Mouse (Mus musculus) heart, embryonic 16.5 days (tissue): Measurements from ENCODE around the gene Tmc3. TPM values are rescaled to one million over a fixed set of nuclear protein-coding genes. Genes with fewer than 3 reads are reported as not detected.

ENCODE experiments used
- ATAC-seq: fragments of 200-750 bp; cut with Nextera tagmentation; replicated peaks from 2 replicates; pipeline ENCODE4 v1.8.0; 2017; ENCODE audit warnings: moderate number of reproducible peaks; ENCODE audit not compliant: insufficient read depth, low FRiP score; ENCODE audit errors: extremely low read depth
- H3K27ac ChIP-seq: fragments of 300-500 bp; sonication (generic); 2 replicates; pipeline ENCODE4 v1.5.1; 2014; ENCODE audit warnings: mild to moderate bottlenecking, low read length, control low read depth, moderate library complexity
- H3K27me3 ChIP-seq: fragments of 300-500 bp; sonication (generic); 2 replicates; pipeline ENCODE4 v1.6.1; 2014; ENCODE audit warnings: low read length, mixed read lengths; ENCODE audit not compliant: control insufficient read depth, insufficient read depth
- H3K36me3 ChIP-seq: fragments of 300-500 bp; sonication (generic); 2 replicates; pipeline ENCODE4 v1.6.1; 2014; ENCODE audit not compliant: control insufficient read depth, insufficient read depth
- H3K4me1 ChIP-seq: fragments of 300-500 bp; sonication (generic); 2 replicates; pipeline ENCODE4 v1.6.1; 2014; ENCODE audit warnings: low read length, mixed read lengths; ENCODE audit not compliant: control insufficient read depth, insufficient read depth
- H3K4me2 ChIP-seq: fragments of 300-500 bp; sonication (generic); 2 replicates; pipeline ENCODE4 v1.6.1; 2014; ENCODE audit warnings: low read depth, mild to moderate bottlenecking, control low read depth, low read length
- H3K4me3 ChIP-seq: fragments of 300-500 bp; sonication (generic); 2 replicates; pipeline ENCODE4 v1.5.1; 2014; ENCODE audit warnings: mild to moderate bottlenecking, control low read depth, low read length
- H3K9ac ChIP-seq: fragments of 300-500 bp; sonication (generic); 2 replicates; pipeline ENCODE4 v1.6.1; 2014; ENCODE audit warnings: low read length, control low read depth
- H3K9me3 ChIP-seq: fragments of 300-500 bp; sonication (generic); replicated peaks from 2 replicates; pipeline ENCODE4 v1.6.1; 2016; ENCODE audit warnings: low read length; ENCODE audit not compliant: control insufficient read depth
- WGBS: fragments of 180-500 bp; shearing (Covaris S2); extraction: QIAGEN DNeasy Blood & Tissue Kit; methylation state at CpG from one replicate; pipeline ENCODE4 v1.1.7; 2014; 5-methylcytosine and 5-hydroxymethylcytosine counted together
- polyA plus RNA-seq: library from polyadenylated mRNA; unstranded; fragments of >200 nt; fragmentation: Nextera tagmentation; extraction: Ambion mirVana; gene quantifications from 2 replicates; pipeline ENCODE4 v1.2.1, GENCODE M21; 2015

The Tmc3 gene
- polyA plus RNA-seq, 1 experiment from 2014 or later = 1.4 TPM

DNA sequence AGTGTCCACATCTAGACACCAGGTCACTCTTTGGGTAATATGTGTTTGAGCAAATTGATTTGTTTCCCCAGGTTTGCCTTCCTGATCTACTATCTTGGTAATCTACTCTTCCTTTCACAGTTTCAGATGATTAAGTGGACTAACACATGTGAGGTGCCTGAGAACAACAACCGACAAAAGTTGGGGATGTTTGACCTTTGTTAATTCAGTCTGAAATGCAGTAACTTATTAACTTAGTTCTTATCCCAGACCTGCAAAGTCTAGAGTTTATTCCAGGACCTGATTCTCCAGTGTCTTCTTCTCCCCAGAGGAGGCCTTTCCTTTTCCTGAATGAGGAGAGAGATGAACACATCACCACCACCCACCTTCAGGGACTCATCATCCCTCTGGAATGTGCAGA lies 27.2 kb downstream of the Tmc3 start:
- H3K4me3 ChIP-seq = no peak overlapping the region
- H3K4me2 ChIP-seq = no peak overlapping the region
- H3K36me3 ChIP-seq = no peaks in the 10 kb centered on the region
- H3K9ac ChIP-seq = no peak overlapping the region
- WGBS = 72% methylated on average over 1 of the region's 1 CpGs
- H3K27ac ChIP-seq = no peak overlapping the region
- H3K9me3 ChIP-seq = no peaks in the 10 kb centered on the region
- ATAC-seq = no peak
- H3K4me1 ChIP-seq = no peaks in the 10 kb centered on the region
- H3K27me3 ChIP-seq = no peaks in the 10 kb centered on the region

DNA sequence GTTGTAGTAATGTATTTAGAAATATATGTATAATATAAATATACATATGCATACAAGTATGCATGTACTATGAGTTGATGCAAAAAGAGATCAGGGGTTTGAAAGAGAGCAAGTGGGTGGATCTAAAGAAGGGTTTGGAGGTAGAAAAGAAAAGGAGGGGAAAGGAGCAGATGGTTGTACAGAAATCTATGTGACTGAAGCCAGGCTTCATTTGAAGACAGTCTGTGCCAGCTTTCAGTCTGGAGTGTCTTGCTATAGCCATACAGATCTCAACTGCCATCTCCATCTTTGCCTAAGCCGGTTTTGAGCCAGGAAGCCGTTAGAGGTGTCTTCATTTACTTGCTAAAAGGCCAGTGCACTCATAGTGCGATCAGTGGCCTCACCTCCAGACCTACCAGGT lies 30.5 kb downstream of the Tmc3 start:
- no peak overlapping the region for H3K27ac ChIP-seq
- no peaks in the 10 kb centered on the region for H3K27me3 ChIP-seq
- H3K4me3 ChIP-seq = no peak overlapping the region
- H3K9me3 ChIP-seq = no peaks in the 10 kb centered on the region
- no peak overlapping the region for H3K4me2 ChIP-seq
- peaks cover 3% of the 10 kb centered on the region; the same call in 1 of the 2 replicates for H3K4me1 ChIP-seq
- H3K36me3 ChIP-seq = no peaks in the 10 kb centered on the region
- no peak for ATAC-seq
- no peak overlapping the region for H3K9ac ChIP-seq
- 86% methylated on average over 3 of the region's 3 CpGs for WGBS

DNA sequence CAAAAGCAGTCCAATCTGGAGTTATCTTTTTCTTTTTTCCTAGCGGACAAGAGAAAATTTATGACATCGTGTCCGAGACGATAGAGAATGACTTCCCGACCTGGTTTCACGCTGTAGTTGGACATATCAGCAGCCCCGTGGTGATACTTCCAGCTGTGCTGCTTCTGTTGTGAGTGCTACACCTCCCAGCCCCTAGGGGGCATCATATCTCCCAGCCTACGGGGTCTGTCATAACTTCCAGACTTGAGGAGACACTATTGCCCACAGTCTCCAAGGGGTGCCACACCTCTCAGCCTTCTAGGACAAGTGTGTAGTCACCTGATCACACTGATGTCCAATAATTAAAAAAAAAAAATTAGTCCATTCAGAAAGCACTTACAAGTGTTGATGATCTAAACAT lies 31.1 kb downstream of the Tmc3 start:
- ATAC-seq = no peak
- whole genome bisulfite sequencing = 80% methylated on average over 8 of the region's 8 CpGs
- Histone ChIP-seq H3K9ac (no peak overlapping the region), H3K9me3 (no peaks in the 10 kb centered on the region), H3K4me1 (peaks cover 3% of the 10 kb centered on the region; the same call in 1 of the 2 replicates), H3K36me3 (no peaks in the 10 kb centered on the region), H3K4me3 (no peak overlapping the region), H3K27me3 (no peaks in the 10 kb centered on the region), H3K4me2 (no peak overlapping the region), H3K27ac (no peak overlapping the region)

DNA sequence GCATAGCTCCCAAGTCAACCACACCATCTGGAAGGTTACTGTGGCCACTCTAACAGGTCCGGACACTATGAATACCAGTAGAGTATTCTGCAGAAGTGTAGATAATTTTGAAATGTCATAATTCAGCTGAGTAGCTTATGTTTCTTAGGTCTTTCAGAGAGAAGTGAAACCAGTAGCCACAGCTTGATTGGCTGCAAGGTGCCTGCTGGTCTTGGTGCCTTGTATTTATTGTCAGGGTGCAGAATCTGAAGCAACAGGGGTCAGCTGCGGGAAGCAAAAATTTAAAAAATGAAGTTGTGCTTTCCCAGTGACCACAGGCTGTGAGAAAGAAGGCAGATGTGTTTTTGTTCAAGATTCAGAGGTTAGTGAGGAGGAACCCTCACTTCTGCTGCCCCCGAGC lies 31.5 kb downstream of the Tmc3 start:
- H3K9ac ChIP-seq = no peak overlapping the region
- ATAC-seq = no peak
- no peak overlapping the region for H3K27ac ChIP-seq
- peaks cover 3% of the 10 kb centered on the region; the same call in 1 of the 2 replicates for H3K4me1 ChIP-seq
- no peaks in the 10 kb centered on the region for H3K27me3 ChIP-seq
- H3K4me3 ChIP-seq = no peak overlapping the region
- no peak overlapping the region for H3K4me2 ChIP-seq
- WGBS = 86% methylated on average over 3 of the region's 3 CpGs
- H3K9me3 ChIP-seq = no peaks in the 10 kb centered on the region
- H3K36me3 ChIP-seq = no peaks in the 10 kb centered on the region

DNA sequence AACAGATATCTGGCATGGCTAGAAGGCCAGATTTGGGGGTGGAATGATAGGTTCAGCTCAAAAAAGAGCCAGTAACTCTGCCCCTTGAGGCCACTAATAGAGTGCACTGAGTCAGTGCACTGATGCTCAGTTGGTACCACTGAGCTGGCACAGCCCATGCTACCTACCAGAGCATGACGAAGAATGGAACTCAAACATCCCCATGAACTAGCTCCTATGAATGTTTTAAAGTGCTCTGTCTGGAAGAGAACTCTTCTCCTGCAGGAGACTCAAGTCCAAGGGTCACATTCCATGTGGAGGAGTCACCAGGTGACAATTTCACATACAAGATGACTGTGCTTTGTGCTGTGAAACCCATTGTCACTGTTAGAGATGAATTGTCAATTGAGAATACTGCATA lies 34.0 kb downstream of the Tmc3 start:
- H3K27ac ChIP-seq = no peak overlapping the region
- H3K27me3 ChIP-seq = no peaks in the 10 kb centered on the region
- no peak overlapping the region for H3K9ac ChIP-seq
- ATAC-seq = no peak
- H3K36me3 ChIP-seq = no peaks in the 10 kb centered on the region
- no peak overlapping the region for H3K4me2 ChIP-seq
- H3K4me3 ChIP-seq = no peak overlapping the region
- 97% methylated on average over 1 of the region's 1 CpGs for WGBS
- H3K9me3 ChIP-seq = no peaks in the 10 kb centered on the region
- peaks cover 3% of the 10 kb centered on the region; the same call in 1 of the 2 replicates for H3K4me1 ChIP-seq

DNA sequence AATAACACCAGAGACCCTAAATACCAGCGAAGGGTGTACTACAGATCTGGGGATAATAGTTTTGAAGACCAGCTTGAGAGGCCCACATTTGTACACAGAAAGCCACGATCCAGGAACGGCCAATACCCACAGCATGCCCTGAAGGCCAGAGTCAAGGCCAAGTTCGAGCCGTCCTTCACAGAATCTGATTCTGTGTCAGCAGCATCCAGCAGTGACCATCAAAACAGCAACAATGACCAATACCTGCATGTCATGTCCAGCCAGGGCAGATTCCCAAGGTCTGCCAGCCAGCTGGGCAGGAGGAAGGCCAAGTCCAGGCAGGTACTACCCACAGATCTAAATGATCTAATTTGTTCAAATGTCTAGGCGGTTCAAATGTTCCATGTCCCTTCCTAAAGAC lies 37.9 kb downstream of the Tmc3 start:
- no peaks in the 10 kb centered on the region for H3K9me3 ChIP-seq
- H3K4me1 ChIP-seq = no peaks in the 10 kb centered on the region
- no peak overlapping the region for H3K4me3 ChIP-seq
- H3K36me3 ChIP-seq = no peaks in the 10 kb centered on the region
- no peak for ATAC-seq
- no peak overlapping the region for H3K9ac ChIP-seq
- H3K27ac ChIP-seq = no peak overlapping the region
- H3K27me3 ChIP-seq = no peaks in the 10 kb centered on the region
- H3K4me2 ChIP-seq = no peak overlapping the region
- WGBS = 87% methylated on average over 6 of the region's 6 CpGs

DNA sequence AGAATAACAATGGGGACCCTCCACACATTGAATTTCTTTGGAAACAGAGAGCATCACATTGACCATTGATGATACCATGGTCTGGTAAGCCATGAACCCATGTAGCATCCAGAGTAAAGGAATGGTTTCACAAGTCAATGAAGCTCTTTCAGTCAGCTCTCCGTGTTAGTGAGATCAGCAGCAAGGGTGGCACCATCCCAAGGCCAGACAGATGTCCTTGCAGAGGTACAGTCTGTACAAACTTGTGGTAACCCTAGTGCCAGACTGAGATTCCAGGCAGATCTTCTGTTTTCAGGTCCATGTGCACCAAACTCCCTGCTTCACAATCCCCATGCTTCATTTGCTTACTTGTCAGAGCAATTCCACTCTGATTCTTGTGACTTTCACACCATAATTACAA lies 39.3 kb downstream of the Tmc3 start:
- no peak for ATAC-seq
- Histone ChIP-seq H3K4me1 (no peaks in the 10 kb centered on the region), H3K9ac (no peak overlapping the region), H3K36me3 (no peaks in the 10 kb centered on the region), H3K4me3 (no peak overlapping the region), H3K27ac (no peak overlapping the region), H3K27me3 (no peaks in the 10 kb centered on the region), H3K4me2 (no peak overlapping the region), H3K9me3 (no peaks in the 10 kb centered on the region)
- WGBS = 70% methylated on average over 1 of the region's 1 CpGs

DNA sequence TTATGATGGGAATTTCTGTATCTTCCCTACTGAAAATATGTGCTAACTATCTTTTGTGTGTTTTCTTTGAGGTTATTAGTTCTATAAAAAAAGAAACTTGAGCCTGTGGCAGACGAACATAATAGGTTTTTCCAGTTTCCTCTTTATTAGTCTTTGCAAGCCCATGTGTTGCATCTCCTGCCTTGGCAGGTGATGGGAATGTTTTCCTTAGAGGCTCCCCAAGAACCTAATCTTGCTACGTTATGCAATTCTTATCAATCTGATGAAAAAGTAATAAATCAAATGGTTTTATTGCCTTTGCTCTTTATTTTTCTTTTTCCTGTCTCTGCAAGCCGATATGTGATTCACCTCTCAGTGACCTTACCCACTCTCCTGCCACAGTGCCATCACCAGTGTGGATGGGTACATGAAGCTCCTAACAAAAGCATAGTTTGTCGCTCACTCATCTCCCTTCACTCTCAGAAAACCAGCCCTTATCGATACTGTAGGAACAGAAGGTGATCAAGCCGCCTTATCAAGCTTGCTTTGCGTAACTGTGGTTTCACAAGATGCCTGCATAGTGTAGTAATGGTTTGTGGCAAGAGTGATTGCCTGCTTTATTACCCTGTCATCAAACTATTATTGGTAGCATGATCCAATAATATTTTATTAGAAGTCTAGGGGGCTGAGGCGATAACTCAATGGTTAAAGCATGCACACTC lies 42.0 kb downstream of the Tmc3 start:
- 67% methylated on average over 8 of the region's 8 CpGs for WGBS
- no peak for ATAC-seq
- H3K27me3 ChIP-seq = no peaks in the 10 kb centered on the region
- H3K4me2 ChIP-seq = no peak overlapping the region
- no peaks in the 10 kb centered on the region for H3K36me3 ChIP-seq
- no peaks in the 10 kb centered on the region for H3K9me3 ChIP-seq
- no peak overlapping the region for H3K27ac ChIP-seq
- H3K9ac ChIP-seq = no peak overlapping the region
- peaks cover 6% of the 10 kb centered on the region for H3K4me1 ChIP-seq
- H3K4me3 ChIP-seq = no peak overlapping the region

DNA sequence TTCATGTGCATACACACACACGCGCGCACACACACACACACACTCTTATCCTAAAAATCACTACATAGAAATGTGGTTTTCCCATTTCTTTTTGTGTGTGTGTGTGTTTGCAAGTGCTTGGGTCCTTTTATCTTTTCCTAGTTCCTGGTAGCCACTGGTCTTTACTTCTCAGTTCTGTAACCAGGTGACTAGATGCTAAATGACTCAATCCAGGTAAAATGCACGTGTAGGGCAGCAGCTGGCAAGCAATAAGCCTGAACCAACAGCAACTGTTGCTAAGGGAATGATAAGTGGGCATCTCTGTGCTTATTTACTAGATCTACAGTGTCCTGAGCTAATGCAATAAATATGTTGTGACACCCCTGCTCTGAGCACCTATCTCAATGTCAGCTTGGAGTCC lies 42.6 kb downstream of the Tmc3 start:
- Histone ChIP-seq H3K27ac (no peak overlapping the region), H3K36me3 (no peaks in the 10 kb centered on the region), H3K27me3 (no peaks in the 10 kb centered on the region), H3K9ac (no peak overlapping the region), H3K4me1 (peaks cover 6% of the 10 kb centered on the region), H3K4me2 (no peak overlapping the region), H3K9me3 (no peaks in the 10 kb centered on the region), H3K4me3 (no peak overlapping the region)
- no peak for ATAC-seq
- WGBS = 87% methylated on average over 4 of the region's 4 CpGs
